Mouse (Mus musculus) heart, adult 9 months (tissue): ENCODE data around the gene D17Wsu92e.

Source experiments
- DNase-seq, 2 experiments: peaks; one replicate each; pipeline ENCODE4 v3.0.0; 2022; ENCODE audit warnings: low spot score in 2 of 2

D17Wsu92e gene

DNA sequence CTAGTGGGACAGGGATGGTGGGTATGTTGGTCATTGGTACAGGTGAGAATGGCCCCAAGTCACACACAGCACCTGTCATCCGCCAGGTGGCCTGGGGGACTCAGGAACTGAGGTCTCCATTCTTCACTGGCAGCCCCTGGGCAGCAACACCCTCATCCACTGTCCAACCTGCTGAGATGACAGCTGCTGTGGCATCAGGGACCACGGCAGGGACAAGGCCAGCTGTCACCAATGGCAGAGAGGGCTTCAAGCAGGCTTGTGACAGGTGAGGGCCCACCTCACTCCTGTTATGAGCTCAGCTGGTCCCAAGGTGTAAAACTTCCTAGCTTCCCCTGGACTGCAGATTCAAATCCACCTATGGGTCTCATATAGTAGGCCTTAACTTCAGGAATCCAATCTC is 72.3 kb downstream of the D17Wsu92e start:
- no peak for DNase-seq

DNA sequence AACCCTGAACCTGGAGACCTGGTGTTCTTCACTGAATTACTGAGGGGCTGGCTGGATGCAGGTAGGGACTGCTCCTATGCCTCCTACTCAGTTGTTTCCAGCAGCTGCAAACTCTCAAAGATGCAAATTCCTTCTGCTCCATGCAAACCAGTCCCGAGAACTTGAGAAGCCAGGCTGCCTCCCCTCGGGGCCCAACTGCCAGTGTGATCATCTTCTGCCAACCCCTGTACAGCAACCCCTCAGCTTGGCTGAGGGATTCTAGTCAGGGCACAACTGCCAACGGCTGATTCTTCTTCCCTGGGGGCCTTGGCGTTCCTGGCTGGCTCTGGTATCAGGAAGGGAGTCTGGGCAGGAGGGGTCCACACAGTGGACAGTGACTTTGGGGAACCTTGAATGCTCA is 74.0 kb downstream of the D17Wsu92e start:
- no peak for DNase-seq

DNA sequence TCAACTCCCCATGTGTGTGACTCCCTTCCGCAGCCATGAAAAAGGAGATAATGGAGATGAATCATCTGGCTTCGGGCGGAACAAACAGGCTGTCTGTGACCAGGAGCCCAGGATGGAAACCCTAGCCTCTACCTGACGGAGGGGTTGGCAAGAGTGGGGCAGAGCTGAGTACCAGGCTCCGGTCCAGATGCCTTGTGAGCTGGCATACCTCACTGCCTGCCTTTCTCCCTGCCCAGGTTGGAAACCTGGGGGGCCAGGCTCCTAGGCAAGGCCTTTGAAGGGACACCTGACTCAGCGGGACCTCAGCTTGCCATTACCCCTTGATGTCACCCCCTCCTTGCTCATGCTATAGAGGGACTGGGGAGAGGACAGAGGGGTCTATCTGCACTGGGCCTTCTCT is 79.5 kb downstream of the D17Wsu92e start:
- no peak for DNase-seq

DNA sequence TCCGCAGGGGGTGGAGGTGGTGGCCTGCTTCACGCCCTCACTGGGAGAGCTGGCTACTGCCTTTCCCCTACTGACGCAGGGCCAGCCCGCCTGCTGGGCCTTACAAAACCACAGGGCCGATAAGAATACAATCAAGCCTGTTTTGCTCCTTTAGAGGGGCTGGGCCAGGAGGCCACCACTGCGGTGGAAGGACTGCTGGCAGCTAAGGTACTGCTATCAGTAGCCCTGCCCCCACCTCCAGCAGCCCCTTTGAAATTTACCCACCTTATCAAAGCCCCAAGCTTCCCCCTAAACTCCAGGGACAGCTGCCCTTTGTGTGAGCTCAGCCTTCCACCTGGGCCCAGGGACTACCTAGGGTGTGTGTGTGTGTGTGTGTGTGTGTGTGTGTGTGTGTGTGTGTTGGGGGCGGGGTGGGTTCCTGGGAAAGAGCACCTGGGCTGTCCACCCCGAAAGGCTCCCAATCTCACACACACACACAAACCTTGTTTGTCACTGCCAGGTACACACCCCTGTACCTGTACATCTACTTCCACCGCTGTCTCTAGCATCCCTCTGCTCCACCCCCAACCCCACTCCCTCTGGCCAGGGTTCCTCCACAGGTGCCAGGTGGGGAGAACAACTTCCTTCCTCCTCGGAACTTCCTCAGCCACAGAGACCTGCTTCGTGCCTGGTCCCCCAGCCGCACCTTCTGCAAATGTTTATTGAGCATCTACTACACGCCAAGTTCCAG is 85.9 kb downstream of the D17Wsu92e start:
- DNase-seq = no peak

DNA sequence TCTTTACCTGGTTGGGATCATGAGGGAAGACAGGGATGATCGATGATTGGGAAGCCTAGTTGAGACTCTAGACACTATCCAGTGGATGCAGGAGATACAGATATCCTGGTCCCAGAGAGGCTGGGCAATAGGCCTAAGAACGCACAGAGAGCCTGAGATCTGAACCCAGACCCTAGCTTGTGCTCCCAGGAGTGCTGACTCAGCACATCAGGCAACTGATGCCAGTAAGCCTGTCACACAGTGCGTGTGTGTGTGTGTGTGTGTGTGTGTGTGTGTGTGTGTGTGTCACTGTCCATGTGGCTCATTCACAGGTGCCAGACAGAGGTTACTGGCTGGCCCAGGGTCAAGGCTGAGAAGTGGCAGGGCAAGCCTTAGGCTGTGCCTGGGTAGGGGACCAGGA is 87.8 kb downstream of the D17Wsu92e start:
- DNase-seq = no peak

DNA sequence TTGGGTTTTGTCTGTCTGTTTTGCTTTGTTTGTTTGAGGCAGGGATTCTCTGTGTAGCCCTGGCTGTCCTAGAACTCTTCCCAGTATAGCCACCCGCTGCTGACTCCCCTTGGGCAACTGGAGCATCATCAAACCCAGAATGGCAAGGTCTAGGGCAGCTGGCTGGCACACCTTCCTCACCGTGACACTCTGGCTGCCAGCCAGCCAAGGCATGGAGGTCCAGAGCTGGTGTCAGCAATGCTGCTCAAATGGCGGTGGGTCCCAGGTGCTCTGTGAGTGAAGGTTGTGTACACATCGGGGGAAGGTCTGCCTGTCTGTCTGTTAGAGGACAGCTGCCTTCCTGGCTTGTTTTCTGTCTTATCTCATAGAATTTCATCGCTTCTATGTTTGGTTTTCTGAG is 88.3 kb downstream of the D17Wsu92e start:
- DNase-seq = no peak

DNA sequence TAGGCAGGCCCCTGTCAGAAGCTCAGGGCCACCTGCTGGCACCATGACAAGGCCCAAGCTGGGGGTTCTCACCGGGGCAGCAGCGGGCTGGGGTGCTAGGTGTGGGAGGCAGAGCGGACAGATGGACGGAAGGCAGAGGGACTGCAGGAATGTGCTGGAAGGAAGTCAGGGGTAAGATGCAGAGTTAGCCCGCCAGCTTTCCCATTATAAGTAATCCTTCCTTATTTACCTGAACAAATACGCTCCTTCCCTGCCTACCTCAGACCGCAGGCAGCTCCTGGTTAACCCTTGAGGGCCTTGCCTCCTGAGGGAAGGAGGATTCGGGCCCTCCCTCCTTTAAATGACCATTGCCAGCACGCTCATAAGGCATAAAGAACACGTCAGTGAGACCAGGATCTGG is 91.7 kb downstream of the D17Wsu92e start, which contains the start of gene Spdef:
Gene Spdef (minus strand): TSS at position 186 of the 400 bp plus-strand sequence.
- no peak for DNase-seq

DNA sequence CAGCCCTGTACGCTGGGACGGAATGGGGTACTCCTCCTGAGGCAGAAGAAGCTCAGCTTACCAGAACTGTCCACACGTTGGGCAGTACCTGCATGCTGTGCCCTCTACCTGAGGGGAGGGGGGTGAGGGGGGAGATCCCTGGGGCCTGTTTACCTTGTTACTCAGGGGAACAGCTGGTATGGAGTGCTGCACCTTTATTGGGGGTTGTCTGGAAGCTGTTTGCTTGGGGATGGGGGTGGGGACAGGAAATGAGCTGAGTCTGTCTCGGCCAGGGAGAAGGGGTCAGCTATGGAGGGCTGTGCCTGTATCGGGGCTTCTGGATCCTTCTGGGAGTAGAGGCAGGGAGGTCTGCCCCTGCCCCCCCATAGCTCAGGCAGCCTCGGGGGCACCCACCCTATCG is 93.9 kb downstream of the D17Wsu92e start:
- no peak for DNase-seq

DNA sequence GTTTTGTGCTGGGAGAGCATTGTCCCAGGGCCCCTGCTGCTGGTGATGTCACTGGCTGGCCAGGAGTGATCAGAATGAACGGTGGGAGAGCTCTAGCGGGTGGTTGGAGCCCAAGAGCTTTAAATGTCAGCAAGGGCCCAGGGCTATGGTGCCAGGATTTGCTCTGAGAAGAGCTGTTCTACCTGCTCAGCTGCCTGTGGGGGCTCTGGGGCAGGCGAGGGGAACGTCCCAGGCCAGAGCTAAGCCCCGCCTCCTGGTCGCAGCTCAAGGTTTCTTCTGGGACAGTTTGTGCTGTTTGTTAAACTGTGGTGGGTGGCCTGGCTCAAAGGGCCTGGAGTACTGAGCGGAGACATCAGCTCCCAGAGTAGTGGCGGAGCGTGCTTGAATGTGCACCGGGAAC is 95.0 kb downstream of the D17Wsu92e start:
- DNase-seq = no peak

DNA sequence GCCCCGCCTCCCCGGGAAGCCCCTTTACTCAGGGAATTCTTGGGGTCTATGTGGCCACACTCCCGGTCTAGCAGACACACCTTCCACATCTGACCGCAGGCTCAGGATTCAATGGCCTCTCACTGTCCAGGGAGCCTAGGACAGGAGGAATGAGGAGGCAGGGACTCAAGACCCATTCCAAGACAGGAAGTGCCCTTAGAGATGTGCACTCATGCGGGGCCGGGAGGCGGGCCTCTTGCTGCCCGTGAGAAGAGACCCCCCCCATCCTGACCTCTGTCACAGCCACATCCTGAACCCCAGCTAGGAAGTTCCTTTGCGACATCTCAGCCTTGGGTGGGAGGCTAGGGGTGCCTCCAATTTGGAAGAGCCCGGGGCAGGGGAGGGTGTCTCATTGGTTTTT is 95.4 kb downstream of the D17Wsu92e start:
- DNase-seq = no peak

DNA sequence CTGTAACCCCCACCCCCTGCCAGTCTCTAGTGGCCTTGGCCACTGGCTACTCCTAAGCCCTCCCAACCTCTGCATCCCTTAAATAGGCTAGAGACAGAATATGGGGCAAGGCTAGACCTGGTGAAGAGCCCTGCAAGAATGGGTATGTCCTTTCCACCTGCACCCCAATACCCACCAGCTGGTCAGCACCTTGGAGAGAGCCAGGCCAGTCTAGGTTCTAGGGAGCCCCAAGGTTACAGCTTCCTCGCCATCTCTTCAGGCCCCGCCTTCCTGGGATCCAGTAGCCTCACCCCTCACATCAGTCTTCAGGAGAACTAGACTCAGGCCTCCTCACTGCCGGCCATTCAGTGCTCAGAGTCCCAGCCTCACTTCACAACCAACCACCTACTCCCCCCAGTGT is 96.1 kb downstream of the D17Wsu92e start:
- DNase-seq = no peak

DNA sequence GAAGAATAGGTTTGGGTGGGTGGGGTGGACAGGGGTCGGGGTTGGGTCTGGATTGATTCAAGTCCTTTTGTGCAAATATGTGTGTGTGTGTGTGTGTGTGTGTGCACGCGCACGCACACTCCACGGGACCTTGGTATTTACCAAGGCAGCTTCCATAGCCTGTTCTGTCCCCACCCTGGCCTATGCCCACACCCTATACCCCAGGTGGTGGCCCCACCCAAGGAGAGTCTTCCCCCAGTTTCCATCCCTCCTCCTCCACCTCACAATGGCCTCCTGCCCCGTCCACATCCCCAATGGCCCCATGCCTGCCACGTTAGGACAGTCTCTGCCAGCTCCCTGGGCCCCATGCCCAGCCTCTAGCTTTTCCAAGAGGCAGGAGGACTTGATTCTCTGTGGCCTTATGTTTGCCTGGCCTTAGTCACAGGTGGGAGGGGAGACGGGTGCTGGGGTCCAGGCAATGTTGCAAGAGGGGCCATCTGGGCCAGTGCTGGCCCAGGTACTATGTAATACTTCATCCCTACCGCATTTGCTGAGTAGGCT is 99.3 kb downstream of the D17Wsu92e start:
- no peak for DNase-seq

DNA sequence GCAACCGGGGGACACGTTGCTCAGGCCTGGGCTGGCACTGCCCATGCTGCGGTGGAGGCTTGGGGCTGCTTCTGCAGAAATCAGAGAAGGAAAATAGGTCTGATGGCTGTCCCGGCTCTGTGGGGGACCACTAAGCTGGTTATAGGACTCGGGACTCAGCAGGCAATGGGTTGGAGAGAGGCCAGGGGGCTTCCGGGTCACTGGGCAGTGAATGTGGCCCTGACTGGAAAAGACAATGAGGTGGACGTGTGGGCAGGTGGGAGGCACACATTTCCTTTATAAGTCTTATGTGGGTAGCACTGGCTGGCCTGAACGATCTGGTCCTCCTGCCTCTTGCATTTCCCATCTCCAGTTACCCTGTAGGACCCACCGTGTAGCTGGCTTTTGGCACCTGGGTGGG is 100.1 kb downstream of the D17Wsu92e start:
- no peak for DNase-seq

DNA sequence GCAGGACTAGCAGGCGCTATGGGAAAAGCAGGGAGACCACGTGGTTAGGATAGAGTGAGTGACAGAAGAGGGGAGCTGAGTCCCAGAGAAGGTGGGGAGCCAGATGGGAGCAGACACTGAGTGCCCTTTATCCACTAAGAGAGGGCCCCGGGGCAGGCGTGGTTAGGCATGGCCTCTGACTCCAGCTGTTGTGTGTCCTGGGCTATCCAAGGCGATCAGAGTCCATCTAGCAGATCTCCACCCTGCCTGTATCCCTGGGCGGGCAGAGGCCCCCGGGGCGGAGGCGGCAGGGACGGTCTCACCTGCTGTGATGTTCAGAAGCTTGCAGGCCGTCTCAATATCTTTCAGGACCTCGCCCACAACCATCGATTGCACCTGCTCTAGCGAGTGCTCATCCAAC is 100.8 kb downstream of the D17Wsu92e start:
- DNase-seq = no peak

DNA sequence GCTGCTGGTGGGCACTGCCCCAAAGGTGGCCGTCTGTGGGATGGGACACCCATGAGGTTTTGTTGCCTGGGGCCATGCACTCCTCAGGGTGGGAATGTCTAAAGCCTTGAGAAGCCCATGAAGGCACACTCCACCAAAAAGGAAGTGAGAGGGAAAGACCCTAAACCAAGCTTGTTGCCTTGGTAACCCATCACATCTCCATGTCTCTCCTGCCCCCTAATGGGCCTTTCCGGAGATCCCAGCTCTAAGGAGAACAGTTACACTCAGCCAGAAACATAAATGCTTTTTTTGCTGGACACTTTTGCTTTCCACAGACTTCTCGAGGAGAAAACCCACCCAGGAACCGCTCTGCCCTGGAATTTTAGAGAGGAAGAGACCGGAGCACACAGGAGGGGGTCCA is 102.2 kb downstream of the D17Wsu92e start:
- DNase-seq = no peak

DNA sequence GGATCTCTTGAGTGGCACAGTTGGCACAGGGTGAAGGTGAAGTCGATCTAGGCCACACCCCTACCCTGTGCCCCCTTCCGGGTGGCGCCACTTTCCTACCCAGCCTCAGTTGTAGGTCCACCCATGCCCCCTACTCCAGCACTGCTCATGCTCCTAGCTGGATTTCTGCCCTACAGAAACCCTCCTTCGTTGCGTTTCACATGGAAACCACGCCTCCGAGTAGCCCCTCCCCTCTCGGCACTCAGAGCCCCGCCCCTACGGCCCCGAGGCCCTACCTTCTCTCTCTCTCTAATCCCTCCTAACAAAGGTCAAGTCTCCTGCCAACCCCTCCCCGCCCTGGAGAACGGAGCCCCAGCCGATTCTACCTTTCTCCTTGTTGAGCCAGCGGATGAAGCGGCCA is 103.6 kb downstream of the D17Wsu92e start:
- no peak for DNase-seq

DNA sequence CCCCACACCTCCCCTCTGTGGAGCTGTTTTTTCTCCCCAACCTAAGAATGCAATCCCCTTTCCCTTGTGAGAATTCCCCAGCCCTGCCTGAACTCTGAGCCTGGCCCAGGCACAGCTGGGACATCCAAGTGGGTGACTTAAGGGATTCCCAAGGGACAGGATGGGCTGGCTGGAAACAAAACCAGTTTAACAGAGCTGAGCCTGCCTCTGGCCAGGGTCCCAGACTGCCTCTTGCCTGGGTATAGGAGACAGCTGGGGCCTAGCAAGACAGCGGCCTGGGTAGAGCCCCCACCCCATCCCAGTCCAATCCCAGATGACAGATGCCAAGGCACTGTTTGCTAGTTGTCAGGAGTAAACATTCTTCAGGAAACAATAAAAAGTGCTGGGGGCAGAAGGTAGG is 107.6 kb downstream of the D17Wsu92e start:
- DNase-seq = no peak

DNA sequence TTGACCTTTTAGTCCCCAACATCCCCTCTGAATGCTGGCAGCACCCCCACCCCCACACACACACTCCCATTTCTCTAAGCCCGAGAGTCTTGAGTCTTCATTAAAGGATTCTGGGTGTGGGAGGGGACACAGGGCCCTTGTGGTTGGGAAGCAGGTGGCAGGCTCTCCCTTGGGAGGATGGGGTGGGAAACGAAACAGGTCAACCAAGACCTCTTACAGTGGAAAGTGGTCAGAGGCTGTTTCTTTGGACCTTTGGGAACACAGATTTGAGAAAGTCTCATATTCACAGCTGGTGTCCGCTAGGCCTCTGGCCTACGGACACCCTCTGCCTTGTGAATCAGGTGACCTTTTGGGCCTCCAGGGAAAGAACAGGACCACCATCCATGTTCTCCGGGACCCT is 110.8 kb downstream of the D17Wsu92e start:
- DNase-seq = no peak

DNA sequence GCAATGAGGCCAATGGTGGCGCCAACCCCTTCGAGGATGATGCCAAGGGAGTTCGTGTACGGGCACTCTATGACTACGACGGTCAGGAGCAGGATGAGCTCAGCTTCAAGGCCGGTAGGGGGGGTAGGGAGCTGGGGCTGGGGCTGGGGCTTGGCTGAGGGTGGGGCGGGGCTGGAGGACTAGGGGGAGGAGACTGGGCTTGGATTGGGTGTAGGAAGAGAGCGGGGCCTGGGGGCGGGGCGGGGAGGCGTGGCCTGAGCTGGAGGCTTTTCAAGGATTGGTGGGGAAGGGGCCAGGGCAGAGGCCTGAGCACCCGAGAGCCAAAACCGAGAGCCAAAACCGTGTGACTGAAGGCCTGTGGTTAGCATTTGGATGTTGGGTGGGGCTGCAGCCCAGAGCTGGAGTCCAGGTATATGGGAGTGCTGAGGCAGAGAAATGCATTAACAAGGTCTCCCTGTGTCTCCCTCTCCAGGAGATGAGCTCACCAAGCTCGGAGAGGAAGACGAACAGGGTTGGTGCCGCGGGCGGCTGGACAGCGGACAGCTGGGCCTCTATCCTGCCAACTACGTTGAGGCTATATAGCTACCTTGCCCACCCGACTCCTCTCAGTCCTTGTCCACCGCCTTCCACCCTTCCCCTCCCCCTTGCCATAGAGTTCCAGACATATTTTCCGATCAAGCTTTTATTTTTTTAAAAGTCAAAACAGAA is 112.3 kb downstream of the D17Wsu92e start:
- peak in 1 of 2 experiments; percentile 11 for DNase-seq

DNA sequence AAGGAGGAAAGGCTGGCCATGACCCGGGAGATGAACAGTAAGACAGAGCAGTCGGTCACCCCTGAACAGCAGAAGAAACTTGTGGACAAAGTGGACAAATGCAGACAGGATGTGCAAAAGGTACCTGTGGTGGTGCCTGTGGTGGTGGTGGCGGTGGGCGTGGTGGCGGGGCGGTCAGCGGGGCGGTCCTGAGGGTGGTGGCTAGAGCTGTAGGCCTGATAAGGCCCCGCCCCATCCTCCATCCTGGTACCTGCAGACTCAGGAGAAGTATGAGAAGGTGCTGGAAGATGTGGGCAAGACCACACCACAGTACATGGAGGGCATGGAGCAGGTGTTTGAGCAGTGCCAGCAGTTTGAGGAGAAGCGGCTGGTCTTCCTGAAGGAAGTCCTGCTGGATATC is 114.8 kb downstream of the D17Wsu92e start:
- no peak for DNase-seq

DNA sequence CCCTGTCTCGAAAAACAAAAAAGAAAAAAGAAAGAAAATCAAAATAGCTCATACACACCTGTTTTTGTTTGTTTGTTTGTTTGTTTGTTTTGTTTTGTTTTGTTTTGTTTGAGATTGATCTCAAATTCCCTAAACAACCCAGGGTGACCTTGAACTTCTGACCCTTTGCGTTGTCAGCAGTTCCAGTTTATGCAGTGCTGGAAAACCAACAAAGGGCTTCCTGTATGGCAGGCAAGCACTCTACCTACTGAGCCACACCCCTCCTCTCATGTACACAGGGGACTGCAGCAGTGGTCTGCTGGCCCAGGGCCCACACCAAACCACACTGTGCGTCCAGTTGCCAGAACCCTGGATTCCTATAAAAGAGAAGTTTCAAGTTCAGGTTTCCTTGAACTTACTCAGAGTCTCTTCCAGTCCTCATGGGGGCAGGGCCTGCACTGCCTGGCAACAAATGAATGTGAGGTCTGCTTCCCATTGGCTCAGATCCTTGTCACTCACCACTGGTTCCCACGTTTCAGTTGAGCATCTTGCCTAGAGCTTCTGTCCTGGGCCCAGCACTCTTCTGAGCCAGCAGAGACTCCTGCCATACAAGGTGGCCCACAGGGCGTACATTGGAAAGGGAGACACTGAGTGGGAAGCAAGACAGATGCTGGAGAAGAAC is 116.4 kb downstream of the D17Wsu92e start:
- DNase-seq = no peak

DNA sequence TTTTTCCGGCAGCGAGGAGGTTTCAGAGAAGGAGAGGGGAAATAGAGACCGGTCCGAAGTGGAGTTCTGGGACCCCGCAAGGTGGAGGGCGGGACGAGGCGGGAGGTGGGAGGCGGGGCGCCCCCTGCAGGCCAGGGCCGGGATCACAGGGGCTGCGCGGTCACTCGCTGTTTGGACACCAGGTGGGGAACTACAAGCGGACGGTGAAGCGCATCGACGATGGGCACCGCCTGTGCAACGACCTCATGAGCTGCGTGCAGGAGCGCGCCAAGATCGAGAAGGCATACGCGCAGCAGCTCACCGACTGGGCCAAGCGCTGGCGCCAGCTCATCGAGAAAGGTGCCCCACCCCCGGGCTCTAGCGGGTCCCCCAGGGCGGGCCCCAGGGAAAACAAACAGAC is 117.9 kb downstream of the D17Wsu92e start:
- DNase-seq = peak; percentile 10 to 18

DNA sequence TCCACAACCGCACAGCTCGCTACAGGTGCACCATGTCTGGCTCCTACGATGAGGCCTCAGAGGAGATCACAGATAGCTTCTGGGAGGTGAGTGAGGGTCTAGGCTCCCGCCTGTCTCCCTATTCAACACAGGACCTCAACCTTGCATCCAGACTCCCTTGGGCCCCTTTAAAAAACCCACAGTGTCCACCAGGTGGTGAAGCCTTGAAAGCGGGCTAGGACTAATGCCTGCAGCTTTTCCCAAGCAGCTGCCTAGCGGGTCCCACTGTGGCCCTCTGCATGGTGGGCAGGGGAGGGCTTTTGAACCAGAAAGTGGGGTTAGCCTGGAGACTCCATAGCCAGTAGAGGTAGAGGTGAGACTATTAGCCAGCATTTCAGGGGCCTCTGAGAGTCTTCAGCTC is 118.6 kb downstream of the D17Wsu92e start:
- no peak for DNase-seq
